Mouse (Mus musculus) myocyte (in vitro differentiated cells): ENCODE data around the gene Tlr5.

Experiments
- E2F4 ChIP-seq: IDR thresholded peaks from one replicate; pipeline ENCODE4 v1.6.1; 2011; ENCODE audit warnings: mild to moderate bottlenecking, control low read depth, moderate library complexity; ENCODE audit not compliant: insufficient read depth
- POLR2A ChIP-seq: IDR thresholded peaks from one replicate; pipeline ENCODE4 v1.6.1; 2011; ENCODE audit warnings: low read depth, mild to moderate bottlenecking, control low read depth, moderate library complexity; ENCODE audit not compliant: insufficient read length
- SRF ChIP-seq: IDR thresholded peaks from one replicate; pipeline ENCODE4 v1.6.1; 2011; ENCODE audit warnings: low read depth; ENCODE audit not compliant: control insufficient read depth, insufficient read length
- TCF12 ChIP-seq: IDR thresholded peaks from one replicate; pipeline ENCODE4 v1.6.1; 2011; ENCODE audit warnings: mild to moderate bottlenecking, control low read depth; ENCODE audit not compliant: poor library complexity, insufficient read depth, severe bottlenecking
- TCF3 ChIP-seq: IDR thresholded peaks from one replicate; pipeline ENCODE4 v1.6.1; 2011; ENCODE audit warnings: low read depth, control low read depth; ENCODE audit not compliant: insufficient read length
- USF1 ChIP-seq: IDR thresholded peaks from one replicate; pipeline ENCODE4 v1.6.1; 2011; ENCODE audit warnings: low read depth, mild to moderate bottlenecking, control low read depth, moderate library complexity

GRCm38 (mm10) chr1:182954287-182955046 is at the start of gene Tlr5:
- TF ChIP-seq USF1 (no peak), POLR2A (no peak), E2F4 (no peak), SRF (no peak), TCF12 (no peak), TCF3 (no peak)
